Mouse (Mus musculus): ENCODE results near the gene Scai. TPM values are rescaled to one million over a fixed set of nuclear protein-coding genes. Genes with fewer than 3 reads are reported as not detected.
A peak's percentile ranks its signal among the peaks of the same experiment; 100 is the strongest.

Gene Scai
- polyA plus RNA-seq, 1 experiment from 2014 or later: 4.7 TPM

DNA sequence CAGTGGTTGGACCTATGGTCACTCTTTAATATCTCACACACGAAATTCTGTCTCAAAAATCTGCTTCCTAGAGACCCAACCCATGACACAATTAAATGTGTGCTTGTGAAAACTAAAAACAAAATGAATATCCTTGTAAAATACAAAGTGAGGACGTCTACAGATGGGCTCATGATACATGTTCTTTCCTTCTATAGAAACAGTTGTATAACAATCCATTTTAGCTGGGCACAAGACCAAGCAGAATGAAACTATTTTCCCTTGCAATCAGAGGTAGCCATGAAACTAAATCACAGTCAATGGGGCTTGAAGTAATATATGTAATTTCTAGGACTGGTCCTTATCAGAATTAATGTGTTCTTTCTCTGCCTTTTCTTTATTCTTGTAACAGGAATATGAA is 39.6 kb downstream of the Scai start:
- Histone ChIP-seq H3K4me2 (no peak overlapping the region), H3K27me3 (replicated peaks; ENCODE audit: control insufficient read depth, insufficient read depth, low read length) (no peaks in the 10 kb centered on the region), H3K27ac (ENCODE audit: low read depth, low read length) (no peak overlapping the region), H3K36me3 (ENCODE audit: control insufficient read depth, insufficient read depth, low read length) (no peaks in the 10 kb centered on the region), H3K4me1 (replicated peaks; ENCODE audit: control insufficient read depth, insufficient read depth, low read length) (peaks cover 3% of the 10 kb centered on the region; the same call in 1 of the 2 replicates), H3K9ac (ENCODE audit: low read depth, low read length) (no peak overlapping the region), H3K4me3 (ENCODE audit: low read depth, low read length) (no peak overlapping the region), H3K9me3 (ENCODE audit: control insufficient read depth, low read length) (no peaks in the 10 kb centered on the region)
- ATAC-seq (replicated peaks; ENCODE audit: low FRiP score): no peak
- 69% methylated on average over 2 of the region's 2 CpGs for whole genome bisulfite sequencing
- DNase-seq (ENCODE audit: low spot score): no peak

- Histone ChIP-seq H3K27ac (ENCODE audit: low read depth, low read length) (no peak overlapping the region), H3K4me1 (replicated peaks; ENCODE audit: control insufficient read depth, insufficient read depth, low read length) (no peaks in the 10 kb centered on the region), H3K36me3 (ENCODE audit: control insufficient read depth, insufficient read depth, low read length) (no peaks in the 10 kb centered on the region), H3K27me3 (replicated peaks; ENCODE audit: control insufficient read depth, insufficient read depth, low read length) (no peaks in the 10 kb centered on the region), H3K9ac (ENCODE audit: low read depth, low read length) (no peak overlapping the region), H3K4me2 (no peak overlapping the region; the same call in 1 of the 2 replicates), H3K9me3 (ENCODE audit: control insufficient read depth, low read length) (no peaks in the 10 kb centered on the region), H3K4me3 (ENCODE audit: low read depth, low read length) (no peak overlapping the region)
- ATAC-seq (replicated peaks; ENCODE audit: low FRiP score) (peak; percentile 77), DNase-seq (ENCODE audit: low spot score) (no peak)
- 32% methylated on average over 2 of the region's 2 CpGs for WGBS
These were observed 42.5 kb downstream of the Scai start for GRCm38 (mm10) chr2:39148075-39148474.

DNA sequence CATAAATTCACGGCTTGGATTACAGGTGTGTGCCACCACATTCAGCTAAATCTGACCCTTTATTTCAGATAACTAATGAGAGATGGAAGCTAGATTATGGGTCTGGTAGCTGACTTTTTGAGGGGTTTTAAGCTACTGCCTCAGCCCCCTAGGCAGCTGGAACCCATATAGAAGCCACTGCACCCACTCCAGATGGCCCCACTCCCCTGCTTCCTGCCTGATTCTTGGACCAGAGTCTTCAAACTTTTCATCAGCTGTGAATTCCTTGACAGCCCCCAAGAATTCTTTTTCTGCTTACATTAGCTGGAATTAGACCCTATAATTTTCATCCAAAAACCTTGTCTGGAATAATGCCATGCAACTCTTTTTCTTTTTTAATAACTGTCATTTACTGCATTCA is 44.1 kb downstream of the Scai start:
- Histone ChIP-seq H3K36me3 (ENCODE audit: control insufficient read depth, insufficient read depth, low read length) (no peaks in the 10 kb centered on the region), H3K9ac (ENCODE audit: low read depth, low read length) (no peak overlapping the region), H3K27ac (ENCODE audit: low read depth, low read length) (no peak overlapping the region), H3K27me3 (replicated peaks; ENCODE audit: control insufficient read depth, insufficient read depth, low read length) (no peaks in the 10 kb centered on the region), H3K4me2 (no peak overlapping the region), H3K4me3 (ENCODE audit: low read depth, low read length) (no peak overlapping the region), H3K9me3 (ENCODE audit: control insufficient read depth, low read length) (no peaks in the 10 kb centered on the region), H3K4me1 (replicated peaks; ENCODE audit: control insufficient read depth, insufficient read depth, low read length) (no peaks in the 10 kb centered on the region)
- ATAC-seq (replicated peaks; ENCODE audit: low FRiP score) (no peak), DNase-seq (ENCODE audit: low spot score) (no peak)
- WGBS: 92% methylated on average over 1 of the region's 1 CpGs

- H3K27me3 ChIP-seq (replicated peaks; ENCODE audit: control insufficient read depth, insufficient read depth, low read length): no peaks in the 10 kb centered on the region
- DNase-seq (ENCODE audit: low spot score) (no peak), ATAC-seq (replicated peaks; ENCODE audit: low FRiP score) (no peak)
- no peak overlapping the region for H3K4me3 ChIP-seq (ENCODE audit: low read depth, low read length)
- no peaks in the 10 kb centered on the region for H3K36me3 ChIP-seq (ENCODE audit: control insufficient read depth, insufficient read depth, low read length)
- no peaks in the 10 kb centered on the region for H3K9me3 ChIP-seq (ENCODE audit: control insufficient read depth, low read length)
- H3K4me1 ChIP-seq (replicated peaks; ENCODE audit: control insufficient read depth, insufficient read depth, low read length): no peaks in the 10 kb centered on the region
- WGBS: 77% methylated on average over 3 of the region's 3 CpGs
- no peak overlapping the region for H3K4me2 ChIP-seq
- H3K9ac ChIP-seq (ENCODE audit: low read depth, low read length): no peak overlapping the region
- H3K27ac ChIP-seq (ENCODE audit: low read depth, low read length): no peak overlapping the region
These were observed 48.1 kb downstream of the Scai start for GRCm38 (mm10) chr2:39142357-39142948.

- Histone ChIP-seq H3K4me3 (ENCODE audit: low read depth, low read length) (no peak overlapping the region), H3K9me3 (ENCODE audit: control insufficient read depth, low read length) (no peaks in the 10 kb centered on the region), H3K9ac (ENCODE audit: low read depth, low read length) (no peak overlapping the region), H3K36me3 (ENCODE audit: control insufficient read depth, insufficient read depth, low read length) (no peaks in the 10 kb centered on the region), H3K27me3 (replicated peaks; ENCODE audit: control insufficient read depth, insufficient read depth, low read length) (no peaks in the 10 kb centered on the region), H3K4me2 (no peak overlapping the region), H3K4me1 (replicated peaks; ENCODE audit: control insufficient read depth, insufficient read depth, low read length) (no peaks in the 10 kb centered on the region), H3K27ac (ENCODE audit: low read depth, low read length) (no peak overlapping the region)
- DNase-seq (ENCODE audit: low spot score) (no peak), ATAC-seq (replicated peaks; ENCODE audit: low FRiP score) (no peak)
- 86% methylated on average over 7 of the region's 7 CpGs for WGBS
These were observed 49.7 kb downstream of the Scai start for GRCm38 (mm10) chr2:39140586-39141455.

DNA sequence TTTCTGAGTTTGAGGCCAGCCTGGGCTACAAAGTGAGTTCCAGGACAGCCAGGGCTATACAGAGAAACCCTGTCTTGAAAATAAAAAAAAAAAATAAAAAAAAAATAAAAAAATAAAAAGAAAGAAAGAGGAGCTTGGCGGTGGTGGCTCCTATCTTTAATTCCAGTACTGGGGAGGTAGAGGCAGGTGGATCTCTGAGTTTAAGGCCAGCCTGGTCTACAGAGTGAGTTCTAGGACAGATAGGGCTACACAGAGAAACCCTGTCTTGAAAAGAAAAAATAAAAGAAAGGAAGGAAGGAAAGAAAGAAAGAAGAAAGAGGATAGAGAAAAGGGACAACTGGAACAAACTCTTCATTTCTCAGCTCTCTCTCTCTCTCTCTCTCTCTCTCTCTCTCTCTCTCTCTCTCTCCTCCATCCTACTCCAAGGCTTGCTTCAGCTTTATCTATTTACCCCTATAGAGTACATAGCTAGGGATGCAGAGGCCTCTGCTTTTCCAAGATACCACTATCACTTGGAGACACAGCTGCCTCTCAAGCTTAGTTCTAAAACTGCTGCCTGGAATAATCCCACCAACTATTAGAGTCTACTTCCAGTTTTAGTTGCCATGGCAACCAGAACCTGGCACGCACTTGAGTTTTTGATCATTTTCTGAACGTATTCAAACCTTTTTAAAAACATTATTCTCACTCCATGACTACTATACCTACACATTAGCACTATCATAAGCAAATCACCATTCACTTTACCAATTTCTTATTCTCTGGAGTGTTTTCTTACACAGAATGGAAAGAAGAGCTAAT is 60.8 kb downstream of the Scai start:
- DNase-seq (ENCODE audit: low spot score) (no peak), ATAC-seq (replicated peaks; ENCODE audit: low FRiP score) (peak; percentile 95)
- Histone ChIP-seq H3K4me3 (ENCODE audit: low read depth, low read length) (no peak overlapping the region), H3K27me3 (replicated peaks; ENCODE audit: control insufficient read depth, insufficient read depth, low read length) (no peaks in the 10 kb centered on the region), H3K27ac (ENCODE audit: low read depth, low read length) (no peak overlapping the region), H3K9me3 (ENCODE audit: control insufficient read depth, low read length) (no peaks in the 10 kb centered on the region), H3K36me3 (ENCODE audit: control insufficient read depth, insufficient read depth, low read length) (peaks cover 2% of the 10 kb centered on the region; the same call in 1 of the 2 replicates), H3K4me1 (replicated peaks; ENCODE audit: control insufficient read depth, insufficient read depth, low read length) (no peaks in the 10 kb centered on the region), H3K4me2 (no peak overlapping the region), H3K9ac (ENCODE audit: low read depth, low read length) (no peak overlapping the region)
- WGBS: 68% methylated on average over 3 of the region's 3 CpGs

DNA sequence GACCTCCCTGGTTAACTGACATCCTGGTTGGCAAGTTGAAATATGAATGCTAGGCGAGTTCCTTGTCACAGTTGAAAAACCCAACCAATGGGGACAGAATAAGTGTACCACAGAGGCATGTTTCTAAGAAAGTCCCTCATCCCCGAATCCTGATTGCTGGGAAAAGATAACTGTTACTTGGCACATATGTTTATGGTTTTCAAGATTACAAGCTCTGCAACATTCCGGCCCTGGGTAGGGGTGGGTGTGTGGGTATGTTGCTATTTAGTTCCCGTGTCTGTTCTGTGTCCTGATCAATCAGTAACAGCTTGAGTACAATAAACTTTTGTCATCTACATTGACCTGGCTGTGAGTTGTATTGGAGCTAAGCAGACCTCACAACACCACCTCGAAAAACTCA is 66.4 kb downstream of the Scai start:
- Histone ChIP-seq H3K4me3 (ENCODE audit: low read depth, low read length) (no peak overlapping the region), H3K36me3 (ENCODE audit: control insufficient read depth, insufficient read depth, low read length) (no peaks in the 10 kb centered on the region), H3K27me3 (replicated peaks; ENCODE audit: control insufficient read depth, insufficient read depth, low read length) (no peaks in the 10 kb centered on the region), H3K9ac (ENCODE audit: low read depth, low read length) (no peak overlapping the region), H3K27ac (ENCODE audit: low read depth, low read length) (no peak overlapping the region), H3K9me3 (ENCODE audit: control insufficient read depth, low read length) (no peaks in the 10 kb centered on the region), H3K4me2 (no peak overlapping the region), H3K4me1 (replicated peaks; ENCODE audit: control insufficient read depth, insufficient read depth, low read length) (no peaks in the 10 kb centered on the region; the same call in 1 of the 2 replicates)
- ATAC-seq (replicated peaks; ENCODE audit: low FRiP score) (peak; percentile 83), DNase-seq (ENCODE audit: low spot score) (no peak)
- WGBS: 68% methylated on average over 5 of the region's 5 CpGs

GRCm38 (mm10) chr2:39121137-39121536 is 69.4 kb downstream of the Scai start:
- Histone ChIP-seq H3K4me1 (replicated peaks; ENCODE audit: control insufficient read depth, insufficient read depth, low read length) (no peaks in the 10 kb centered on the region; the same call in 1 of the 2 replicates), H3K4me2 (no peak overlapping the region), H3K27me3 (replicated peaks; ENCODE audit: control insufficient read depth, insufficient read depth, low read length) (no peaks in the 10 kb centered on the region), H3K9ac (ENCODE audit: low read depth, low read length) (no peak overlapping the region), H3K4me3 (ENCODE audit: low read depth, low read length) (no peak overlapping the region), H3K9me3 (ENCODE audit: control insufficient read depth, low read length) (no peaks in the 10 kb centered on the region), H3K27ac (ENCODE audit: low read depth, low read length) (no peak overlapping the region), H3K36me3 (ENCODE audit: control insufficient read depth, insufficient read depth, low read length) (no peaks in the 10 kb centered on the region)
- ATAC-seq (replicated peaks; ENCODE audit: low FRiP score) (no peak), DNase-seq (ENCODE audit: low spot score) (no peak)
- WGBS: 83% methylated on average over 5 of the region's 5 CpGs
